Mouse (Mus musculus): ENCODE data around the gene Sptb.

Sptb gene

DNA sequence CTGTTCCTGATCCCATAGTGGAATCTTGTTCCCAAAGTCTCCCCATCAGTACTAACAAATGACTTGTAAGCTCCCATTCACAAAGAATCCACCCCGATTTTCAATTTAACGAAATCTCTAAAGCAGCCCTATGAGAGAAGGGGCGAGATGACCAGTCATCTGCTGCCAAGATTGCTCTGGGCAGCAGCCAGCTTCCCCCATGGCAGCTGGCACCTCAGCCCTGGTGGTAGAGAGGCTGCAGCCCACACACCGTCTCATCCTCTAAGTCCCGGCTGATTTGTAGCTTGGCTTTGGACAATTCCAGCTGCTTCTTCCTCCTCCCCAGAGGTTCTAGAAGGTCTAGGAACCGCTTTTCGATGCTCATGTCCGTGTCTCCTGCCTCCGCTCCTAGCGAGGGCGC is 102.1 kb downstream of the Sptb start:
- no peak for DNase-seq (ENCODE audit: low read depth, low spot score)

DNA sequence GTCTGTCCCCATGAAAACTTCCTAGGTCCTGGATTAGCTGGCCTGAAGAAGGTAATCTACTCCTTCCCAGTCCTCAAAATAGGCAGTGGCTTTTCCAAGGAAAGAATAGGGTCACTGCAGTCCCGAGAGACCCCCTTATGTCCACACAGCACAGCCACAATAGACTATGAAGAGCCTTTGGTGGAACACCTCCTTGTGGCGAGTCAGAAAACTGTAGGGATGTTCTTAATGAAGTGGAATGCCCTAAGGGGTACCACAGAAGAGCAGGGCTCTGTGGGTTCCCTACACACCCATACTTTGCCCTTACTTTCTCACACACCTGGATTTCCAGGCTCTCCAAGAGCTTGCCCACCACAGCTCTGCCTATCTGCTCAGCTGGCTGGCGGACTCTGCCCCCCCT is 104.5 kb downstream of the Sptb start:
- no peak for DNase-seq (ENCODE audit: low read depth, low spot score)

DNA sequence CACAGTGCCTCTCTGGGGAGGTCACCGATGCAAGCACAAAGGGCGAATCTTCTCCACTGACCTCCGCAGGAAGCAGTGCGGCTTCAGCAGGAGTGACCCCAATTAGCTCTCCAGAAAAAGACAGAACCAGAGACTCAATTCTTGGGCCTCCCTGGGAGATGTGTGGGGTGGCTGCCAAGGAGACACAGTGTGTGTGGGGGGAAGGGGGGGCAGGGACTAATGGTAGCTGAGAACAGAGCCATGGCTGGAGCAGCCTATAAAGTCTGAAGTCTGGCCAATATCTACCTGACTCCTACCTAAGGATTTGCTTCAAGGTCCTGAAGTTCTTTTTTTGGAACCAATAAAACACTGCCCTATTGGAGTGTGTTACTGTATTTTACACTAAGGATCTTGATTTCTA is 105.8 kb downstream of the Sptb start:
- no peak for DNase-seq (ENCODE audit: low read depth, low spot score)

DNA sequence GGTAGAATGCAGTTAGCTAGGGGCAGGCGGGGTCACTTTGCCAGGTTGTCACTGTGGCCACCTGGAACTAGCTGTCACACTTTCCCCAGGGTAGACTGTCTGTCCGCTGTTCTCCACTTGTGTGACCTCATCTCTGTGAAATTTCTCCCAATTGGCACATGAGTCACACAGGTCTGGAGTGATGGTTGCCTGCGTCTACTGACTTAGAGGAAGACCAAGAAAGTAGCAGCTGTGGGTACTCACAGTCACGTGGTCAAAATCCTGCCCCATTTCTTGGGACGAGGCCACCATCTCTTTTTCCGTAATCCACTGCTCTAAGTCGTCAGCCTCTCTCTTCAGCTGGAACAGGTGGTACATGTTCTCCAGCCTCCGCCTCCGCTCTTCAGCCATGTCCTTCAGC is 106.6 kb downstream of the Sptb start:
- no peak for DNase-seq (ENCODE audit: low read depth, low spot score)

DNA sequence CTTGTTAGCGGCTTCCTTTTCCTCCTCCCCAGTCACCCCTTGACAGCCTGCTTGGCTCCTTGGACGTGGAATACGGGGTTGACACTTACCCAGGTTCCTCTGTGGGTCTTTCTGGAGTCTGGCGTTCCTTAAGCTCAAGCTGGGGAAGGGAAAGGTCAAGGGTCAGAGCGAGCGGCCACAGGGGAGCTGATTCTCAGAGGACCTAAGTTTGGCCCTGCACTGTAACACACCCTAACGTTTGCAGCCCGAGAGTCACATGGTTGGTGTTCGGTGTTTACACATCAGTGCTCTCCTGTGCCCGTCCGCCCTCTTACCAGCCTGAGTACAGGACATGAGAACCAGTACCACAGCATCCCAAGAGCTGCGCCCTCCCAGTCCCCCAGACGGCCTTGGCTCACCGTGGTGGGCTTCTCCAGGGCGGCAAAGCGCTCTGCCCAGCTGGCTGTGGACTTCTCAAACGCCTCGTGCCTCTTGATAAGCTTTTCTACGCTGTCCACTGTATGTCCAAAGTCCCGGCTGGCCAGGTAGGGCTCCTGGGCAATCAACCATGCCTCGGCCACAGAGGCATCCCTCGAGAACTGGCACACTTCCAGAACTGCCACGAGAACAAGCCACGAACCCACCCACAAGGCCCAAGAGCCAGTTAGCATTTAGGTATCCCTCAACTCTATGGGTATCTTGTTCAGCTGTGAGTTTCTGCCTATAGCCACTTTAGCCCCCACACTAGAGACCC is 112.0 kb downstream of the Sptb start:
- DNase-seq (ENCODE audit: low read depth, low spot score), result no peak

DNA sequence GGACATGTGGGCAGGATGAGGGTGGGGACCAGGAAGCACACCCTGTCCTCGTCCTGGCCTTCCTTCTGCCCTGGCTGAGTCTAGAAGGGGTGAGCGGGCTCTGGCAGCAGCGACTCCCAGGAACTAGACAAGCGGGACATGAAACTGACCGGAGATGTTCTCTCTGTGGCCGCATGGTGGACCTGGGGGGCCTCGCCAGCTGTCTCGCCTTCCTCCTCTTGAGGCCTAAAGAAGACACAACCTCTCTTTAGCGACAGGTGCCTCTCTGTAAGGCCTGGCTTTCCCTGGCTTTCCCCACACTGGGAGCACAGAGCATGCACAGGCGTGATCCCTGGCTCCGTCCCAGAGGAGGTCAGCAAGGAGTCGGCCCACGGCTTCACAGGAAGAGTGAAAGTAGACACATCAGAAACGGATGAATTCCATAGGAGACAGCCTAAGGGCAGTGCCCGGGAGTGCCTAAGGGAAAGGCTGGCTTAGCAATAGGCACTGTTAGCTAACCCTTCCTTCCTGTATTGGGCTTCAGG is 112.7 kb downstream of the Sptb start:
- DNase-seq (ENCODE audit: low read depth, low spot score), result no peak

DNA sequence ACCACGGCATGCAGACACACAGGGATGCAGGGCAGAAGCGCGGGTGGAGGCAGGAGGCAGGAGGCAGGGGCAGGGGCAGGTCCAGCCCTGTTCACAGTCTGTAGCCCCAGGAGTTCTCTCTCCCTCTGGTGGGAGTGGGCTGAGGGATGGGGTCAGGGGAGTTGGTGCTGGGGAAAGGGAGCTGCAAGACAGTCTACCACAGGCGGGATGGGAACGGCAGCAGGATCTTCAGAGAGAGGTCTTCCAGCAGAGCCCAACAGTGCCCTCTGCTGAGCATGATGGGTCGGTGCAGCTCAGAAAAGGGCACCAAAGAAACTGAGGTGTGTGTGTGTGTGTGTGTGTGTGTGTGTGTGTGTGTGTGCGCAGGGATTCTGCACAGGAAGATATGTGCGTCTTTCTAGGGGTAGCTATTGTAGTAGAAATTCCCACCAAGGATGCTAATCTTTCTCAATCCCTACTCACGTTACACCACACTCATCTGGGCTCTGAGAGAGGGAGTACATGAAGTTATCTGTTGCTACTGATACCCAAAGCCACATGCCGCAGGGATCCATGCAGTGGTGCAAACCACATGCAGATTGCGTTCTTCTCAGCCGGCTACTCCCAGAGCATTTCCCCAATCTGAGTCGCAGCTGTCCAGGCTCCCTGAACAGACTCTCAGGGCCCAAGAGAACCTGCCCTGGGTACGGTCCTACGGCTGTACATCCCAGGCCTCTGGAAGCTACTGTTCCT is 113.9 kb downstream of the Sptb start:
- DNase-seq (ENCODE audit: low read depth, low spot score), result peak; percentile 57

DNA sequence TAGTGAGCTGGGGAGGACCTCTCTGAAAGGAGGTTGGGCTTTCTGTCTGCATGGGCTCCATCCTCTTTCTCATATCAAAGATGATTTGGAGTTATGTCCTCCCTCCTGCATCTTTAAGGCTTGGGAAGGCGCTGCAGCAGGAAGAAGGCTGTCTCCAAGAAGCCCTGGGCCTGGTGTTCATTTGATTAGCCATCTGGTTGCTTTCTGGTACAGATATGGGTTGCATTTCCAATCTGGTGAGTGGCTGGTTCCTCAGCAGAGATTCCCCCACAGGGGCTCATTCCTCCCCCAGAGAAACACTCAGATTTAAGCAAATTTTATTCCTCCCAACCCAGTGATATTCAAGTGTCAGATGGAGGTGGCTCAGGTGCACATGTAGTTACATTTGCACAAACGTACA is 114.5 kb downstream of the Sptb start:
- no peak for DNase-seq (ENCODE audit: low read depth, low spot score)

DNA sequence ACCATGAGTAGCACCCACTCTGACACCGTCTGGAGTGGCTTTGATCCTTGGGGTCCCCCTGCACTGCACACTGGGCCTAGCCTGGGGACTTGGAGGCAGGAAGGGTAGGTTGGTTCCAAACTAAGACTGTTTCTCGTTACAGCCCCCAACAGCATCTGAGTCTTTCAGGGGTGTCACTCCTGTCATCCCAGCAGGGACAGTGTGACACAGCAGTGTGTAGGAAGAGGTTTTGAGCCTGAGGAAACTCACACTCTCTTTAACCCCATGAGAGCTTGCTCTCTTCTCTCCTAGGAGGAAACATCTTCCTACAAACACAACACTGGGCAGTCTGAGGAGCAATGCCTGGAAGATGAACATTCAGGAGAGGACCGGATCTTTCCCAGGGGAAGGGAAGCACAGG is 115.8 kb downstream of the Sptb start:
- no peak for DNase-seq (ENCODE audit: low read depth, low spot score)

DNA sequence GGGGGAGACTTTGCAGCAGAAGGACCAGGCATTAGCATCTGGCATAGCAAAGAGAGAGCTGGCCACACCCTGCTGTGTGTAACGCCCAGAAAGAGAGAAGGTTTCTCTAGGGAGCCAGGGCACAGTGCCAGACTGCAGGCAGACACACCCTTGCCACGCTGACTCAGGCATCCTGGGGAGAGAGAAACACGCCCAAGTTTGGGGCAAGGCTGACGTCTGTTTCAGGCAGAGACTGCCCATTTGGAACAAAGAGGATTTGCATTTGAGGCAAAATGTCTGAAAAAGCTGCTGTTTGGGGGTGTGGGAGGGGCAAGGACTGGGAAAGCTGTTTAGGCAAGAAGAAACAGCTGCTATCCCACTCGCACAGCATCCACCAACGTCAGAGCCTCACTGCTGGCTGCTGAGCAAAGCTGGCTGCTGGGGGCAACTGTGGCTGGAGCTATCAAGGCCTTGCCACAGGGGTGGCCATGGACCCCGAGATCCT is 116.5 kb downstream of the Sptb start:
- DNase-seq (ENCODE audit: low read depth, low spot score), result peak; percentile 84

DNA sequence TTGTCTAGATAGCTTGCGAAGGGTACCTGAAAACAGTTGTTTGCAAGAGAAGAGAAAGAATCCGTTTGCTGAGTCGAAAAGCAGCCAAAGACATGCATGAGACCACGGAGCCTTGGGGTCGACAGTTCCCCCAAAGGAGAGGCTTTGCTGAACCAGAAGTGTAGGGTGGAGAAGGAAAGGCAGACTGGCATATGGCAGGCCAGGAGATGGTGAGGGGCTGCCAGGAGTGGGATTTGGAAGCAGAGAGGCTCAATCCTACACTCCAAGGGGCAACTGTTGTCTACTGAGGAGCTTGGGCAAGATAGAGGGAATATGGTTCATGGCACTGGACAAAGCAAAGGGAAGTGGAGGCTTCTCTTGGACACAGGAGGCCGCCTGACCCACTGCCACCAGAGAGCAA is 117.1 kb downstream of the Sptb start:
- no peak for DNase-seq (ENCODE audit: low read depth, low spot score)

DNA sequence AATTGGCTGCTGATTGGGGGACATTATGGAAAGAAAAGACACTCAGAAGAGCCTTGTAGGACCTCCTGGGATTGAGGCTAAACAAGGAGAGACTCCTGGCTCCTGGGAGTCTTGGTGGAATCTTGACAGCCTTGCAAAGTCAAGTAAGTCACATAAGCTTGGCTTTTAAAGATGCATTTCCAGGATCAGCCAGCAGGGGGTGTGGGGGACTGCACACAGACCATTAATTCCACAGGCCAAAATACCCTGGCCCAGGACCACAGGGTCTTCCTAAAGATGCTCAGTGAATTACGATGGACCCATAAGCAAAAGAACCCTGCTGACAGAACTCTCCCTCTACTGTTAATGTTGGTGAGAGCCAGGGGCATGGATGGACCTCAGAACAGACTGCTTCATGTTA is 118.1 kb downstream of the Sptb start:
- DNase-seq (ENCODE audit: low read depth, low spot score), result no peak

DNA sequence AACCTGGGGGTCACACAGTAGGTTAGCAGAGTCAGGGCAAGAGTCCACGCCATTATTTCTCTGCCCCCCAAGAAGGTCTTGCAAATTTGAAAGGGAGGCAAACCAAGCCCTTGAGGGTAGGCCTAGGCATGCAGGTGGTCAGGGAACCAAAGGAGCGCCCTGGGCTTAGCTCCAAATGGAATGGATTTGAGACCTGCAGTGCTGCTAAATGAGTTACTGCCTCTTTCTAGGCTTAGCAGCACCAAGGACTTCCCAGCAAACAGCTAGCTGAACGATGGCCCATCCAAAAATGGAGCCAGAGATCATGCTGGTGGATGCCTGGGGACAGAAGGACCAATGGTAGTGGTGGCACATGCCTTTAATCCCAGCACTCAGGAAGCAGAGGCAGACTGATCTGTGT is 119.3 kb downstream of the Sptb start:
- no peak for DNase-seq (ENCODE audit: low read depth, low spot score)

DNA sequence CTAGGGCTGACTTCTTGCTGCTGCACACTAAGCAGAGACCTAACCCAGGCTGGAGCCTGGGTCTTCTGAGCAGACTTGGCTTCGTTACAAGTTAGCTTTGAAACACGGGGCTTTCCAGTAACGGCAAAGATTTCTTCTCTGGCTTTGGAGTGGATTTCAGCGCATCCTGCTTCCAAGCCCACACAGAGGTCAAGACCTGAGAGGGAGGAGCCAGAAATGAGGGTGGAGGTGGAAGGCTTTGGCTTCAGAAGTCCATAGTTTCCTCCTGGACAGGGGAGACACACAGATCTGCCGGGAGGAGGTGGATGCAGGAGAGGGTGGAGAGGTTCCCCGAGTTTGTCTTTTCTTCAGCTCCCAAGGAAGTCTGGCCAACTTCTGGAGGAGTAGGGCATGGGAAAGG is 120.8 kb downstream of the Sptb start:
- no peak for DNase-seq (ENCODE audit: low read depth, low spot score)

DNA sequence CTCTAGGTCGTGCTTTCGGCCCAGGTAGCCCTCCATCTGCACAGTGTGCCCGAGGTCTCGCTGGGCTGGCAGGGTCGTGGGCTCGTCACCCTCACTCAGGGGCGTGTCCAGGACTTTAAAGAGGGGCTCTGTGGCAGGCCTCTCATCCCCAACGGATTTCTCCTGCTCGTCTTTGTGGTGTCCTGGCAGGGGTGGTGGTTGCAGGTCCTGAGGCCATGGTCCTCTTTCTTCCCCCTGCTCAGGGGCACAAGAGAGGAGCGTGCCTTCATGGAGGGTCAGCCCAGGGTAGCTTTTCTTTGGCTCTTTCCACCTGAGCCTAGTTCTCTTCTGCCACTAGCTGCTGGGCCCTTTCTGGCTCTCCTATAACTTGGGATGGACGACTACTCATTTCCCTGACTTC is 123.0 kb downstream of the Sptb start:
- no peak for DNase-seq (ENCODE audit: low read depth, low spot score)

DNA sequence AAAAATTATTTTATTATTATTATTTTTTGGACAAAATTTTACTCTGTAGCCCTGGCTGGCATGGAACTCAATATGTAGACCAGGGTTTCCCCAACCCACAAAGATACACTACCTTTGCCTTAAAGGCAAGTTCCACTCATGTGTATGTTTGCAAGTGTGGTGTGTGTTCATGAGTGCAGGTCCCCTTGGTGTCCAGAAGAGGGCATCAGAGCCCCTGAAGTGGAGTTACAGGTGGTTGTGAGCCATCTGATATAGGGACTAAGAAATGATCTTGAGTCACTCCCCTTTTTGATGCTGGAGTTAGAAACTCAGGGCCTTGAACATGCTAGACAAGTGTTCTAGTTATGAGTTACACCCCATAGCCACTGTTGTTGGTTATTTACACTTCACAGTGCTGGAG is 125.3 kb downstream of the Sptb start:
- DNase-seq (ENCODE audit: low read depth, low spot score), result no peak

DNA sequence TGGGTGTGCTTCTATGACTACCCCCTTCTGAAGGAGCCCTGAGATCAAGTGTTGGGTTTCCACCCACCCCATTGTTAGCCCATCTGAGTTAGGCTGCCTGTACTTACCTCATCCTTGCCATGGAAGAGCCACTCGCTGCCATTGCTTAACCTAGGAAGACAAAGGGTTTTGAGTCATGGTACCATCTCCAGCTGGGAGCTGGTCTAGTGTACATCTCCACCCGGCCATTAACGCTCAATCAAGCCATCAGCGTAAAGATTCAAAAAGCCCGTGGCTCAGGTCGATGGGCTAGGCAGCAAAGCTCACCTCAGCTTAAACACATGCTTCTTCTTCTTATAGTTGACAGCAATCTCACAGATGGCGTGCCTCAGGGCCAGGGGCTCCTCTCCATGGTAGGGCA is 126.9 kb downstream of the Sptb start:
- no peak for DNase-seq (ENCODE audit: low read depth, low spot score)

DNA sequence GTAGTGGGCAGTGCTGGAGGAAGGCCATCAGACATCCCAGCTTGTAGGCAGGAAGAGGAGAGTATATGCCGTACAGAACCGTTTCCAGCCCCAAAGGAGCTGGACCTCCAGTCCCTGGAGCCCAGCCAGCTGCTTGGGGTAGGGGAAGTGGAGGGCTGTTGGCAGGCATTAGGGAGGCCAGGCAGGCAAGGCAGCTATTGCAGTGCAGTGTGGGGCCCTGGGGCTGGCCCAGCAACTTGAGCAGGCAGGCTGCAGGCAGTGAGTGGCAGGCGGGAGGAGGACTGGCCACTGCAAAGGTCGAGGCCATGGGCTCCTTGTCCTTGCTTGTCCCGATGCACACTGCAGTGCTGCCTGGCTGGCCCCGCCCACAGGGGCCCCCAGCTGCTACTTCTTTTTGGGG is 127.5 kb downstream of the Sptb start:
- no peak for DNase-seq (ENCODE audit: low read depth, low spot score)

DNA sequence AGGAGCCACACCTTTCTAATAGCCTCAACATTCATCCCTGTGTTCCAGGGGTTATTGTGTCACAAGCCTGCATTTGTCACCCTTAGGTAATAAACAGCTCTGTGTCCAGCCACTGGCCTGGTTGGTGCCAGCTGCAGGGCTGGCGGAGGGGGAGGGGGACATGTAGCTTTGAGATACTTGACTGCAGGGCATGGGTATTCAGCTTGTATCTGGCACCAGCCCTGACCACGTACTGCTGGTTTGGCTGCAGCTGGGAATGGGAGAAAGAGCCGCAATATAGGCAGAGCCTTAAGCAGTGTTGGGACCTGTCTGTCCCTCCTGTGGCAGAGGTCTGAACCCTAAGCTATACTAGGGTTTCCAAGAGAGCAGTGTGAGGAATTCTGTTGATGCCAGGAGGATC is 128.2 kb downstream of the Sptb start:
- no peak for DNase-seq (ENCODE audit: low read depth, low spot score)

DNA sequence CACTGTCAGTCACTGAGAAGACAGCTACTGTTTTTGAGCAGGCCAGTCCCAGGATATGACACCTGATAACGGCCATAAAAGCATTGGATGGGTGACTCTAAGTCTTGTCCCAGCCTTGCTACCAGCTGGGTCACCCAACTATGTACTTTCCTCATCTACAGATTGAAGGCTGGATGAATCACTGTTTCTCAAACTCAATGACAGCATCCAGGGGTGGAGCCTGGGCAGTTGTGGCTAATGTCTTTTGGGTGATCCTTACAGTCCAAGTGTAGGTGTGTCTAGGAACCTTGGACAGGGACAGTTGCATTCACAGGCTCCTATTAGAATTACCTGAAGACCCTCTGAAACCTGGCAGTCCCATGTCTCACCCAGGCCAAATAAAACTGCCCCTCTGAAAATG is 130.5 kb downstream of the Sptb start:
- no peak for DNase-seq (ENCODE audit: low read depth, low spot score)

DNA sequence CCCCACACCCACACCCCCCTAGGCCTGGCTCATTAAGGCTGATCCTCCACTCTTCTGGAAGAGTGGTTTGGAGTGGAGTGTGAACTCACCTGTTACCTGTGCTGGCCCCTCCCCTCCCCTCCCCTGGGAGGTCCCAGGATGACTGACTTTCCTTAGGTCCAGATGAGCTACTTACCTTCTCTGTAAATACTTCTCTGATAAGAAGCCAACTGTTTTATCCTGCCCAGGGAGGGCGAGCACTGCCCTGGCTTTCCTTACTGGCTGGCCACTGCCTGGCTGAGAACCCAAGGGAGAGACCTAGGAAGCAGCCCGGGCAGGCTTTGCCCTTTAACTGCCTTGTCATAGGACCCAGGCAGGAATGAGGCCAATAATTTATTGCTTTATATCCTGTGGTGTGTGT is 131.9 kb downstream of the Sptb start:
- no peak for DNase-seq (ENCODE audit: low read depth, low spot score)

DNA sequence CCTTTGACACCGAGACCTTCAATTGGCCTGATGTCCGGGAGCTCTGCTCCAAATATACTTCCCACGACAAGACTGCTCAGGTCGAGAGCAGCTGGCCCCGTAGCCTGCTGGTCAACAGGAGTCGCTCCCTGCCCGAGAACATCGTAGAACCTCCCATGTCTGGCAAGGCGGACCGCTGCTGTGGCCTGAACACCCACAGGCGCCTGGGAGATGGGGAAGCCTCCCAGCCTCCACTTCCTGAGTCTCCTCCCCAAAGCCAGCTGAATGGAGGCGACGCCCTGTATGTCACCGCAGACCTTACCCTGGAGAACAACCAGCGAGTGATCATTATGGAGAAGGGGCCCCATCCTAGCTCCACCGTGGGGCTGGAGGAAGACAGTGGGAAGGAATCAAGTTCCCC is 132.5 kb downstream of the Sptb start:
- no peak for DNase-seq (ENCODE audit: low read depth, low spot score)

DNA sequence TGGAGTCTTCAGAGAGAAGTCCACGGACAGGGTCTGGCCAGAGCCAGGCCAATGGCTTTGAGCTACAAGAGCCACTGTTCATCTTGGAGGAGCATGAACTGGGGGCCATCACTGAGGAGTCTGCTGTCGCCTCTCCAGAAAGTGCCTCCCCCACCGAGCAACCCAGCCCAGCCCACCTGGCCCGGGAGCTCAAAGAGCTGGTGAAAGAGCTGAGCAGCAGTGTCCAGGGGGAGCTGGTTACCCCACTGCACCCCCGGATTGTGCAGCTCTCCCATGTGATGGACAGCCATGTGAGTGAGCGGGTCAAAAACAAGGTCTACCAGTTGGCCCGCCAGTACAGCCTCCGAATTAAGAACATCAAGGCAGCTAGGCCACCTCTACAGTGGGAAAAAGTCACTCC is 133.5 kb downstream of the Sptb start:
- DNase-seq (ENCODE audit: low read depth, low spot score), result no peak
